Mouse (Mus musculus) ES-Bruce4 (cell line): ENCODE data around the gene Prr12. TPM values are rescaled to one million over a fixed set of nuclear protein-coding genes. Genes with fewer than 3 reads are reported as not detected.
A peak's percentile ranks its signal among the peaks of the same experiment; 100 is the strongest.
"Not testable (repeated sequence)": the region's sequence is repeated elsewhere in the genome, so short reads cannot be mapped to it uniquely, and the experiment has no call there.

ENCODE experiments used
- H3K27ac ChIP-seq: 2 replicates; pipeline ENCODE4 v1.5.1; 2012; ENCODE audit warnings: low read length, inconsistent platforms; ENCODE audit not compliant: insufficient read depth
- H3K27me3 ChIP-seq: 2 replicates; pipeline ENCODE4 v1.6.1; 2012; ENCODE audit warnings: mild to moderate bottlenecking, low read length, inconsistent platforms; ENCODE audit not compliant: control insufficient read depth, poor library complexity, insufficient read depth, severe bottlenecking
- H3K36me3 ChIP-seq: 2 replicates; pipeline ENCODE4 v1.6.1; 2012; ENCODE audit warnings: inconsistent platforms, mild to moderate bottlenecking, low read length, moderate library complexity; ENCODE audit not compliant: control insufficient read depth, poor library complexity, insufficient read depth, severe bottlenecking
- H3K4me1 ChIP-seq: one replicate; pipeline ENCODE4 v1.8.1; 2011; ENCODE audit warnings: low read length; ENCODE audit not compliant: control insufficient read depth, insufficient read depth
- H3K4me3 ChIP-seq: 2 replicates; pipeline ENCODE4 v1.5.1; 2011; ENCODE audit warnings: low read depth, mild to moderate bottlenecking, low read length
- H3K9ac ChIP-seq: 2 replicates; pipeline ENCODE4 v1.6.1; 2012; ENCODE audit warnings: low read depth, mild to moderate bottlenecking, inconsistent platforms; ENCODE audit not compliant: poor library complexity, severe bottlenecking
- H3K9me3 ChIP-seq: replicated peaks from 2 replicates; pipeline ENCODE4 v1.6.1; 2012; ENCODE audit warnings: mild to moderate bottlenecking, low read length, inconsistent platforms; ENCODE audit not compliant: control insufficient read depth, poor library complexity, insufficient read depth, severe bottlenecking
- CTCF ChIP-seq: IDR thresholded peaks from one replicate; pipeline ENCODE4 v1.8.1; 2011; ENCODE audit warnings: low read depth, low read length
- EP300 ChIP-seq: IDR thresholded peaks from 2 replicates; pipeline ENCODE4 v1.6.1; 2011; ENCODE audit warnings: low read depth, low read length; ENCODE audit not compliant: insufficient read depth
- POLR2A ChIP-seq: IDR thresholded peaks from one replicate; pipeline ENCODE4 v1.8.1; 2011; ENCODE audit warnings: low read length; ENCODE audit not compliant: insufficient read depth
- polyA plus RNA-seq: library from polyadenylated mRNA; stranded (reverse); fragments of >200 nt; gene quantifications from 2 replicates; pipeline ENCODE4 v1.2.4, GENCODE M21; 2011; ENCODE audit warnings: low read depth; ENCODE audit not compliant: missing spikeins, insufficient read depth, insufficient read length

The Prr12 gene
- polyA plus RNA-seq, 1 experiment: 35.0 TPM

DNA sequence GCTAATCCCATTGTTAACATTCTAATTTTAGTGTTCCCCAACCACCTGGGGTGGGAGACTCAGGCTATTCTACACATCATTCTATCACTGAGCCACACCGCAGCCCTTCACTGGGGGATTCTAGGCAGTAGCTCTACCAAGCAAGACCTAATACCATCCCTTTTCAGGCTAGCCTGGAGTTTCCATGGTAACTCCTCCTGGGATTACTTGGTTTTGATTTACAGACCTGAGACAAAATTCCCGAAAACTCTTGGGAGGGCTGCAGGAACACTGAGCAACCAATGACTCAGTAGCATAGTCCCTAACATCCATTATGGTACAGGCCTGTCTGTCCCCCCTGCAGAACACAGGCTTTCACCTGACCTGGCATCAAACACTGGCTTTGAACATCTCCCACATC, 26.4 kb downstream of the Prr12 start:
- H3K4me3 ChIP-seq: no peak overlapping the region
- H3K27me3 ChIP-seq: no peaks in the 10 kb centered on the region
- no peaks in the 10 kb centered on the region for H3K9me3 ChIP-seq
- H3K27ac ChIP-seq: no peak overlapping the region
- peaks cover 21% of the 10 kb centered on the region for H3K36me3 ChIP-seq
- no peak overlapping the region for H3K9ac ChIP-seq
- TF ChIP-seq EP300 (no peak), POLR2A (no peak), CTCF (no peak)
- no peaks in the 10 kb centered on the region for H3K4me1 ChIP-seq

DNA sequence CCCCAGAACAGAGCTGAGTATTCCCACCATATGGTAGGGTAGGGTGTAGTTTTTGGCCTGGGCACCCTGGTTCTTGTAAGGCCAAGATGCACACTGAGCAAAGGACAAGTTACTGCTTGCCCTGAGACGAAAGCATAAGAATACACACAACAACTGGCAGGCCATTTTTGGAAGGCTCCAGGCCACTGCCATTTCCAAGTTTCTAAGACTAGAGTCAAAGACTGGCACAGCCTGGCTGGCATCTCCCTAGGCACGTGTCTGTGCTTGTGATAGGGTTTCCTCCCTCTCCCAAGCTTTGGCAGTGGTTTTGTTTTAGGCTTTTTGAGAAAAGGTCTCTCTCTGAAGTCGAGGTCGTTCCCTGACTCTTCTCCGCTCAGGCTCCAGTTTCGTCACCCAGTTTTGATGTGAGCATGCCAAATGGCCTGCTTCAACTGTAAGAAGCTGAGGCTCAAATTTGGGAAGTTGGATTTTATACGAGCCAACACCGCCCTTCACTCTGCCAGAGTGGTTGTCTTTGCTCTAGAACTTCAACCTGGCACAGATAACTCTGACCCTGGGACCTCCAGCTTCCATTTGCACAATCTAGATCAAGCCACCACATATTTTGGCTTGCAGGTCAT, 27.0 kb downstream of the Prr12 start:
- H3K36me3 ChIP-seq: peaks cover 16% of the 10 kb centered on the region
- no peak overlapping the region for H3K9ac ChIP-seq
- H3K4me3 ChIP-seq: no peak overlapping the region
- H3K9me3 ChIP-seq: no peaks in the 10 kb centered on the region
- H3K27ac ChIP-seq: no peak overlapping the region
- H3K27me3 ChIP-seq: no peaks in the 10 kb centered on the region
- no peaks in the 10 kb centered on the region for H3K4me1 ChIP-seq
- no peak for TF ChIP-seq POLR2A
- no peak for TF ChIP-seq CTCF
- no peak for TF ChIP-seq EP300

DNA sequence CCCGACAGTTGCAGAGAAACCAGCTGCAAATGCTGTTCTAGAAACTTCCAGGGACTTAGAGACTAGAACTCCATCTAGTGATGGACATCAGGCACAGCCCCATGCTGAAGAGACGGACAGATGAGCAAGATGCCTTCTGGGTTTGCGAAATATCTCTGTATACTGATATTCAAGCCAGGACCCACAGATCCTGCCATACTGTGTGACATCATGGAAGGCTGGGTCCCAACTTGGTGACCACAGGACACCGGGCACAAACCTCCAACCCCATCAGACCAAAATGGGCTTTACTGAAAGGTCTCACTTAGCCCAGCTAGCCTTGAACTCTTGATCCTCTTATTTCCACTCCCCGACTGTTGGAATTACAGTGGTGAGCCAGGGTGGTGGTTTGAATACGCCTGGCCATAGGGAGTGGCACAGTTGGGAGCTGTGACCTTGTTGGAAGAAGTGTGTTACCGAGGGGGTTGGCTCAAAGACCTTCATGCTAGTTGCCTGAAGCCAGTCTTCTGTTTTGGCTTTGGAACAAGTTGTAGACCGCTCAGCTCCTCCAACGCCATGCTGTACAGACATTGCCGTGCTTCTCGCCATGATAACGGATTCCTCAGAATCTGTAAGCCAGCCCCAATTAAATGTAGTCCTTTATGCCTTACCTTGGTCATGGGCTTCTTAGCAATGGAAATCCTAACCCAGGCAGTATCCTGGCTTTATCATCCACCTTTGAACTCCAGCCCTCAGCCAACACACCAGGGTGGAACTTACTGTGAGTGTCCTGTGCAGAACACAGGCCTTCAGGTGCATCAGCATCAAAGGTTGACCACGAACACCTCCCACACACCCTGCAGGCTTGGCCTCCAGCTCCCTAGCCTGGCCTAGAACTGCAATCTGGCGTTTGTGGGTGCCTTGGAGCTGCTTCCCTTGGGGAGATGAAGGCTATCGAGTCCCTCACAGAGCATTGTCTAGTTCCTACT, 28.1 kb downstream of the Prr12 start:
- Histone ChIP-seq H3K27me3 (no peaks in the 10 kb centered on the region), H3K36me3 (peaks cover 10% of the 10 kb centered on the region), H3K9me3 (no peaks in the 10 kb centered on the region), H3K4me3 (no peak overlapping the region), H3K4me1 (no peaks in the 10 kb centered on the region), H3K27ac (no peak overlapping the region), H3K9ac (no peak overlapping the region)
- TF ChIP-seq CTCF (no peak), POLR2A (no peak), EP300 (no peak)

DNA sequence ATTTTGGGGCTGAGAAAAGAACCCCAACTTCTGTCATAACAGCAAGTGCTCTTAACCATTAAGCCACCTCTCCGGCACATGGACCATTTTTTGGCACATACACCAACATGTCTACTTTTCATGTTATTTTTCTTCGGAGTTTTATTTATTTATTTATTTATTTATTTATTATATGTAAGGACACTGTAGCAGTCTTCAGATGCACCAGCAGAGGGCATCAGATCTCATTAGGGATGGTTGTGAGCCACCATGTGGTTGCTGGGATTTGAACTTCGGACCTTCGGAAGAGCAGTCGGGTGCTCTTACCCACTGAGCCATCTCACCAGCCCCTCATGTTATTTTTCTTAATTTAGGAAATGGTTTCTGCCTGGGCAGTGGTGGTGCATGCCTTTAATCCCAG, 29.0 kb downstream of the Prr12 start:
- not testable (repeated sequence) for H3K4me3 ChIP-seq, H3K9ac ChIP-seq, H3K27ac ChIP-seq, H3K4me1 ChIP-seq, H3K27me3 ChIP-seq, H3K36me3 ChIP-seq, H3K9me3 ChIP-seq
- peak; percentile 12 for TF ChIP-seq CTCF

DNA sequence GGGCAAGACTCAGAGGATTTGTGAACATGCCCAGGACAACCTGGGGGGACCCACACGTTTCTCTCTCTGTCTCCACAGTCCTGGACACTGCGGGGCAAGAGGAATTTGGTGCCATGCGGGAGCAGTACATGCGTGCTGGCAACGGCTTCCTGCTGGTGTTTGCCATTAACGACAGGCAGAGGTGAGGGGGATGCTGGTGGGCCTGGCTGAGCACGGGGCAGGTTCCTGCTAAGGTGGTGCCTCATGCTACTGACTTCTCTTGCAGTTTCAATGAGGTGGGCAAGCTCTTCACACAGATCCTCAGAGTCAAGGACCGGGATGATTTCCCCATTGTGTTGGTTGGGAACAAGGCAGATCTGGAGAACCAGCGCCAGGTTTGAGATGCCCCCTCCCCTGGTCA, 32.5 kb downstream of the Prr12 start:
- Histone ChIP-seq H3K27me3 (no peaks in the 10 kb centered on the region), H3K27ac (no peak overlapping the region), H3K9me3 (no peaks in the 10 kb centered on the region), H3K4me1 (no peaks in the 10 kb centered on the region), H3K36me3 (no peaks in the 10 kb centered on the region), H3K4me3 (no peak overlapping the region), H3K9ac (no peak overlapping the region)
- TF ChIP-seq EP300: no peak
- TF ChIP-seq CTCF: no peak
- no peak for TF ChIP-seq POLR2A

DNA sequence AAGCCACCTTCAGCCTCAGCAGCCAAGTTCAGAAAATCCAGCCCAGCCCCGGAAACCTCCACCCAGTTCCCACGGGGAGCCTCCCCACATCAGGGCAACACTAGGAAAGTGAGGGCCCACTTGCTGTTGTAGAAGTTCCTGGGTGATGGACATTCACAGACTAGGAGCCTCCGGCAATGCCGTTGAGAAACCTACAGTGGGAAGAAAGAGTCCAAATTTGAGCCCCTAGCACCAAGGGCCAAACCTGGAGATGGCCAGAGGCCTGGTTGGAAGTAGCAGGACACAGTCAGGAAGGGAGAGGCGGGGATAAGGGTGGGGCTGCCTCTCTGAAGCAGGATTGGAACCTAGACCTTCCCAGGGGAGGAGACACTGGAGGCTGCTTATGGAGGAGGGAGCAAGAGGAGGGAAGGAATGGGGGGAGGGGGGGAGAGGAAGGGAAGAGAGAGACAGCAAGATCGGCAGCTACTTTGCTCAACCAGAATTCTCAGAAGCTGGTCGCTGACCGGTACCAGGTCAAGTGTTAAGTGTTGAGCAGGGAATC, 33.6 kb downstream of the Prr12 start:
- no peaks in the 10 kb centered on the region for H3K36me3 ChIP-seq
- no peak overlapping the region for H3K27ac ChIP-seq
- TF ChIP-seq POLR2A (no peak), CTCF (no peak)
- no peaks in the 10 kb centered on the region for H3K27me3 ChIP-seq
- no peak overlapping the region for H3K9ac ChIP-seq
- H3K4me1 ChIP-seq: no peaks in the 10 kb centered on the region
- H3K4me3 ChIP-seq: 0 out of 2 replicates have a peak overlapping the region, but pooled peaks have one; percentile 23
- H3K9me3 ChIP-seq: no peaks in the 10 kb centered on the region
